Mouse (Mus musculus): Measurements from ENCODE around the gene Hook1. TPM values are rescaled to one million over a fixed set of nuclear protein-coding genes. Genes with fewer than 3 reads are reported as not detected.
"Not testable (repeated sequence)": the region's sequence is repeated elsewhere in the genome, so short reads cannot be mapped to it uniquely, and the experiment has no call there.

The Hook1 gene
- polyA plus RNA-seq, 1 experiment = 1.1 TPM

DNA sequence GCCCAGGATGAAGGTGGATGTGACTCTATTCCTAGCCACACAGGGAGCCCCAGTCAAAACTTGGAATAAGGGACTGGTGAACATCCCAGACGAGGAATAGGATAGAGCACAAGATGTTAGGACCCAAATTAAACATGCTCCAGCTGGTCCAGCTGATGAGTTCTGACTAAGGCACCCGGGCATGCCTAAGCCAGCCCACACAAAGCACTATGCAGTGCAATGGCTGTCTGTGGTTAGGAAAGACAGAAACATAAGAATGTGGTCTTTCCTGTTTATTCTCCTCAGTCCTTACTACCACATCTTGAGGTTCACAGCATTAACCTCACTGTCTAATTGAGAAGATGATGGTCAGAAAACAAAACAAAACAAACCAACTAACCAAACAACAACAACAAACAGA is 35.7 kb upstream of the Hook1 start:
- no peak overlapping the region for H3K4me3 ChIP-seq (ENCODE audit: extremely low read depth, insufficient read depth, insufficient read length)
- no peak for TF ChIP-seq POLR2A (IDR thresholded peaks at IDR 0.05; ENCODE audit: low read depth, low read length)
- TF ChIP-seq CTCF (IDR thresholded peaks at IDR 0.05; ENCODE audit: extremely low read depth, insufficient read depth, insufficient read length, insufficient replicate concordance) = no peak
- 49% methylated on average over 2 of the region's 2 CpGs for WGBS
- DNase-seq (ENCODE audit: low read depth in 1 of 2, low spot score in 2 of 2) = no peak
- H3K36me3 ChIP-seq (ENCODE audit: control insufficient read depth, insufficient read depth, low read length) = no peaks in the 10 kb centered on the region
- H3K4me1 ChIP-seq (ENCODE audit: control insufficient read depth, insufficient read depth, insufficient read length) = no peaks in the 10 kb centered on the region
- no peak overlapping the region for H3K27ac ChIP-seq (ENCODE audit: insufficient read depth, low read length)
- H3K27me3 ChIP-seq (ENCODE audit: control insufficient read depth, insufficient read depth, low read length) = no peaks in the 10 kb centered on the region

DNA sequence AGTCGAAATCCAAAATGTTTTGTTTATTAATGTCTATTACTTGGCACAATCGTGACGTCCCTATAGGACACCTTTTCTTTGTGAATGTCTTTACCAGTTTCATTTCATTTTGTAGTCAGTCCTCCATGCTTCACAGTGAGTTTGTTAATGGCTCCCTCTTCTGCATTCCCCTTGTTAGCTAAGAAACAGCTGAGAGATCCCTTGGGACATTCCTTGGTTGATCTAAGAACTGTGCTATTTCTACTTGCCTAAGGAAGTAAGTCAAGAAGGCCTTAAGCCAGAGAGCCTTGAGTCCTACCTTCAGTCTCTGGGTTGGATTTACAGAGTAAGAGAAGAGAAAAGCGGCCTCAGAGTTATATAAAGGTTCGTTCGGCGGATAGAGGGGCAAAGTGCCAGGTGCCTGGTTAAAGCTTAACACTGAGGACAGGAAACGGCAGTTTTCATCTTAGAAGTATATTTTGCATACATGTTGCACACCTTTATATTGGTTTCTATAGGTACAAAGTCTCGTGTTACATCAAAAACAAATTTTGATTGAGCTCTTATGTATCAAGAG is 33.2 kb upstream of the Hook1 start:
- H3K27ac ChIP-seq (ENCODE audit: insufficient read depth, low read length) = no peak overlapping the region
- TF ChIP-seq CTCF (IDR thresholded peaks at IDR 0.05; ENCODE audit: extremely low read depth, insufficient read depth, insufficient read length, insufficient replicate concordance) = no peak
- TF ChIP-seq POLR2A (IDR thresholded peaks at IDR 0.05; ENCODE audit: low read depth, low read length) = no peak
- H3K4me1 ChIP-seq (ENCODE audit: control insufficient read depth, insufficient read depth, insufficient read length) = no peaks in the 10 kb centered on the region
- no peaks in the 10 kb centered on the region for H3K27me3 ChIP-seq (ENCODE audit: control insufficient read depth, insufficient read depth, low read length)
- H3K4me3 ChIP-seq (ENCODE audit: extremely low read depth, insufficient read depth, insufficient read length) = no peak overlapping the region
- no peak for DNase-seq (ENCODE audit: low read depth in 1 of 2, low spot score in 2 of 2)
- 90% methylated on average over 9 of the region's 9 CpGs for WGBS
- no peaks in the 10 kb centered on the region for H3K36me3 ChIP-seq (ENCODE audit: control insufficient read depth, insufficient read depth, low read length)

DNA sequence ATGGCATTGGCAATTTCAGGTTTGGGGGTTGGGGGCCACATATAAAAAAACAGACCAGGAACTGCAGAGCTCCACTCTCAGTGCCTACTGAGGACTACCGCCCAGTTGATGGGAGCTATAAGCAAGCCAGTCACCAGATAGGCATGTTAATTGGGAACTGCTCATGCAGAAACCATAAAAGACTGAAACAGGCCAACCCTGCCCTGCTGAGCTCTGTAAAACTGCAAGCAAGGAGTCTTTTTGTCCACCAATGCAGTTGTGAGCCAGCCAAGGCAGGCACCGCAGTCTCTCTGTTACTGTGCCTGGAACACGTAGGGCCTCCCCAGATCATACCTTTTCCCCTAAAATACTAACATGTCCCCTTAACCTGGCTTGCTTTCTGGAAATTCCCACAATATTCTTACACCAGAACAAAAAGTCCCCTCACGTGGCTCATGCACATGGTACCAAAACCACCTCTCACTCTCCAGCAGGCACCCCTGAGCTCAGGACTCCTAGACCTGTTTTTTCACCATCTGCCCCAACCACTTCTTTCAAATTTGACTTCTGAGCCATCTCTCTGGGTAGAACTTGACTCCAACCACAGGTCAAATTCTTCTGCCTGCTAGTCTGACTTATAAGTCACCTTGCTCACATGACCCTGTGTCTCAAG is 32.5 kb upstream of the Hook1 start:
- Histone ChIP-seq H3K27me3 (ENCODE audit: control insufficient read depth, insufficient read depth, low read length) (no peaks in the 10 kb centered on the region), H3K4me1 (ENCODE audit: control insufficient read depth, insufficient read depth, insufficient read length) (no peaks in the 10 kb centered on the region), H3K4me3 (ENCODE audit: extremely low read depth, insufficient read depth, insufficient read length) (no peak overlapping the region), H3K27ac (ENCODE audit: insufficient read depth, low read length) (no peak overlapping the region), H3K36me3 (ENCODE audit: control insufficient read depth, insufficient read depth, low read length) (no peaks in the 10 kb centered on the region)
- 81% methylated on average over 4 of the region's 4 CpGs for WGBS
- DNase-seq (ENCODE audit: low read depth in 1 of 2, low spot score in 2 of 2) = no peak
- TF ChIP-seq POLR2A (IDR thresholded peaks at IDR 0.05; ENCODE audit: low read depth, low read length) = no peak
- TF ChIP-seq CTCF (IDR thresholded peaks at IDR 0.05; ENCODE audit: extremely low read depth, insufficient read depth, insufficient read length, insufficient replicate concordance) = no peak

DNA sequence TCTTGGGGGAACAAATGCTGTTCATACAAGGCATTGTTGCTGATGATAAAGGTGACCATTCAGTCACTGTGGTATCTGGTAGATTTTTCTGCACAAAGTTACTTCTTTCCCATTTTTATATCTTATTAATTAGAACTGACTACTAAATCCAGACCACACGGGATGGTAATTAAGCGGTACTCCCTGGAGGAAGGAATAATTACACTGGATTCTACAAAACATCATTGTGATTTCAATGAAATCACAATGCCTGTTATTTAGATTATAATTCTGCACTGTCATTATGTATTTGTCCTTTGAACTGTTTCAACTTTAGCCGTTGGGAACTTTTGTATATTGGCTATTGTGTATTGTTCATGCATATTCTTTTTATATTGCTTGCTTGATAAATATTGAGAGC is 28.3 kb upstream of the Hook1 start:
- Histone ChIP-seq H3K4me3 (ENCODE audit: extremely low read depth, insufficient read depth, insufficient read length) (no peak overlapping the region), H3K36me3 (ENCODE audit: control insufficient read depth, insufficient read depth, low read length) (no peaks in the 10 kb centered on the region), H3K27me3 (ENCODE audit: control insufficient read depth, insufficient read depth, low read length) (no peaks in the 10 kb centered on the region), H3K27ac (ENCODE audit: insufficient read depth, low read length) (no peak overlapping the region), H3K4me1 (ENCODE audit: control insufficient read depth, insufficient read depth, insufficient read length) (no peaks in the 10 kb centered on the region)
- WGBS = 86% methylated on average over 3 of the region's 3 CpGs
- TF ChIP-seq POLR2A (IDR thresholded peaks at IDR 0.05; ENCODE audit: low read depth, low read length) (no peak), CTCF (IDR thresholded peaks at IDR 0.05; ENCODE audit: extremely low read depth, insufficient read depth, insufficient read length, insufficient replicate concordance) (no peak)
- DNase-seq (ENCODE audit: low read depth in 1 of 2, low spot score in 2 of 2) = no peak

DNA sequence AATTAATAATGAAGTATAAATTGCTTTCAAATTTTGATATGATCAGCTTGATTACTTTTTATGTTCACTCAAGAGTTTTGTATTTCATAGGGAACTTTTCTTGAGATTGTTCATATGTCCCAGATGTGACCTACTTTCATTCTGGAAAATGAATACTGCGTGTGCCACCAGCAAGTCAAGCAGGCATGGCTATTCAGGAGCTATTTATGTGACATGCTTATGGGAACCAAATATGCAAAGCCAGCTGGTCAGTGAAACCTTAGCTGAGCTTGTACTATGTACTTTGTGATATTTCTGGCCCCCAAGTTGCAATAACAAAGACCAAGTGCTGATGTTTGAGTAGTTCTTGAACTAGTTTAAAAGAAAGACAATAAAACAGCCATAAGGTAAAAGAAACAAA is 19.1 kb upstream of the Hook1 start:
- DNase-seq (ENCODE audit: low read depth in 1 of 2, low spot score in 2 of 2) = no peak
- TF ChIP-seq POLR2A (IDR thresholded peaks at IDR 0.05; ENCODE audit: low read depth, low read length) = no peak
- no peak for TF ChIP-seq CTCF (IDR thresholded peaks at IDR 0.05; ENCODE audit: extremely low read depth, insufficient read depth, insufficient read length, insufficient replicate concordance)
- H3K27ac ChIP-seq (ENCODE audit: insufficient read depth, low read length) = no peak overlapping the region
- WGBS = 85% methylated on average over 1 of the region's 1 CpGs
- no peaks in the 10 kb centered on the region for H3K36me3 ChIP-seq (ENCODE audit: control insufficient read depth, insufficient read depth, low read length)
- H3K4me1 ChIP-seq (ENCODE audit: control insufficient read depth, insufficient read depth, insufficient read length) = no peaks in the 10 kb centered on the region
- H3K4me3 ChIP-seq (ENCODE audit: extremely low read depth, insufficient read depth, insufficient read length) = no peak overlapping the region
- H3K27me3 ChIP-seq (ENCODE audit: control insufficient read depth, insufficient read depth, low read length) = no peaks in the 10 kb centered on the region

DNA sequence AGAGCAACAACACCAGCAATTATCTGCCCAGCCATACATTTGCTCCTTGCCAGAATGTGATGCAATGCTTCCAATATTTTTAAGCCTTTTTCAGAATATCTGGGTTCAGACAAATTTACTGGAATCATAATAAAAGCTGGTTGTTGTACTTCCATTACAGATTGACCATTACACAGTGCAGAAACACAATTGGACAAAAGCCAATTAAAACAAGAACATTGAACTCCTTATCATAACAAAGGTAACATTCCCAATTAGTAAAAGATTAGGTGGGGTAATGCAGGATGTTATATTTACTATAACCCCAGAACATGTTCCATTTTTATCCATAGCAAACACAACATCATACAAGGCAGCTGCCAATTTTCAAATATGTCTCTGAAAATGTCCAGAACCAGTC is 13.7 kb upstream of the Hook1 start:
- Histone ChIP-seq H3K27ac (ENCODE audit: insufficient read depth, low read length) (no peak overlapping the region), H3K27me3 (ENCODE audit: control insufficient read depth, insufficient read depth, low read length) (no peaks in the 10 kb centered on the region), H3K4me3 (ENCODE audit: extremely low read depth, insufficient read depth, insufficient read length) (no peak overlapping the region), H3K4me1 (ENCODE audit: control insufficient read depth, insufficient read depth, insufficient read length) (no peaks in the 10 kb centered on the region), H3K36me3 (ENCODE audit: control insufficient read depth, insufficient read depth, low read length) (no peaks in the 10 kb centered on the region)
- TF ChIP-seq POLR2A (IDR thresholded peaks at IDR 0.05; ENCODE audit: low read depth, low read length) = no peak
- TF ChIP-seq CTCF (IDR thresholded peaks at IDR 0.05; ENCODE audit: extremely low read depth, insufficient read depth, insufficient read length, insufficient replicate concordance) = no peak
- DNase-seq (ENCODE audit: low read depth in 1 of 2, low spot score in 2 of 2) = no peak

DNA sequence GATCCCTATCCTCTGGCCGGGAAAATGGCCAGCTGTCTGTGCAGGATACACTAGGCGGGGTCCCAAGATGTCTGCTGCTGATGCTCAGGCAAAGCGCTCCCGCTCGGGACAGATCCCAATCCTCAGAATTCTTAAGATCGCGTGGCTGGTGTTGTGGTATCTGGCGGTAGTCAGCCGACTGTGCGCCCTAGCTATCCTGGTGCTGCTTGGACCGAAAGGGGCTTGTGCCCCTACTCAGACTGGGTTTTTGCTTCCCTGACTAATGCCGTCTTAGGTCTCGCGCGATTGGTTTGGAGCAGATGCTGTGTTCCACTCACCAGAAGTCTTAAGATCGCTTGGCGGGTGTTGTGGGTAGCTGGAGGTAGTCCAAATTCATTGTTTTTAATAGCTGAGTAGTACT is 15.2 kb downstream of the Hook1 start:
- H3K27me3 ChIP-seq (ENCODE audit: control insufficient read depth, insufficient read depth, low read length); H3K4me1 ChIP-seq (ENCODE audit: control insufficient read depth, insufficient read depth, insufficient read length); H3K4me3 ChIP-seq (ENCODE audit: extremely low read depth, insufficient read depth, insufficient read length); DNase-seq (ENCODE audit: low read depth in 1 of 2, low spot score in 2 of 2); H3K27ac ChIP-seq (ENCODE audit: insufficient read depth, low read length); H3K36me3 ChIP-seq (ENCODE audit: control insufficient read depth, insufficient read depth, low read length): not testable (repeated sequence)
- 96% methylated on average over 17 of the region's 17 CpGs for WGBS
